Mouse (Mus musculus): Measurements from ENCODE around the gene Gm21866. TPM values are rescaled to one million over a fixed set of nuclear protein-coding genes. Genes with fewer than 3 reads are reported as not detected.
"Not testable (repeated sequence)": the region's sequence is repeated elsewhere in the genome, so short reads cannot be mapped to it uniquely, and the experiment has no call there.

Gm21866 gene
- total RNA-seq (2021) = not detected

DNA sequence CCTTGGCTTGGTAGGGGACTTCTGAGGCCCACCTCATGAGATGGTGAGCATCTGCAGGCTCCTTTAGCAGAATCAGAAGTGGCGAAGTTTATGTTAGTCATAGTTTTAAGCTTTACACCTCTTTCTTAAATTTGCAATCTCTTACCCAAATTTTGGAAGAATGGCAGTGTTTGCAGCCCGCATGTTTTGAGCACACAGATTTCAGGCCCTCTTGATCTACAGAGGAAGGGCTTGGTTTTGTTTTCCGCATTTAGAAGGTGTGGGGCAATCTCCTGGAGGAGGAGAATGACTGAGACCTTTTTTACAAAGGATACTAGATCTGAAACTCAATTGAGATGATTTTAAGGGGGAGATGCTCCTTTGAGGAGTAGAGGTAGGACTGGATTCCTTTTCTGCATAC lies at the start of gene Gm21866:
Gene Gm21866 (minus strand): TSS at position 101 of the 400 bp plus-strand sequence.
- DNase-seq (ENCODE audit: low spot score); intact Hi-C loops (cut with DNase I): not testable (repeated sequence)

DNA sequence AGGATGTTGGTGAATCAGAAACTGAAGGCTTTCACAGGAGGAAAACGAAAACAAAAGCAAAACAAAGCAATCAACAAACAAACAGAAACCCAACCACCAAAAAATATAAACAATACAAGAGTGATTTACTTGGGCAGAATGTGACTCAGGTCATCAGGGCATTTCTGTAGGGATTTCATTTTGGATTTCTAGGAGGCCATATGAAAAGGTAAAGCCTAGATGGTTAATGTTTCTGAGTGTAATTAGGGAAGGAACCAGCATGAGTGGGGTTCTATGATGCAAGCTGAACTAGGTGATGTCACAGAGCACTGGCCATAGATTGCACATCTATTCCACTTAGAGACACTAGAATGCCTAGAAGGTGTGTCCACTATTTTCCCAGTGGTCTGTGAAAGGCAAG lies 28.3 kb upstream of the Gm21866 start, which contains the start of gene Gm20773:
Gene Gm20773 (plus strand): TSS at position 301 of the 400 bp plus-strand sequence.
- DNase-seq (ENCODE audit: low spot score); intact Hi-C loops (cut with DNase I): not testable (repeated sequence)

Other genes with a start within 250 kb of the Gm21866 start
- gene Gm21828, start 241.7 kb downstream of the Gm21866 start, total RNA-seq (2021) = not detected
- not detected for gene Gm21440, start 213.2 kb downstream of the Gm21866 start, total RNA-seq (2021)
- not detected for gene Gm21454, start 213.1 kb downstream of the Gm21866 start, total RNA-seq (2021)
- gene Gm21725, start 116.5 kb downstream of the Gm21866 start, total RNA-seq (2021) = not detected
- not detected for gene Gm20773, start 28.4 kb upstream of the Gm21866 start, total RNA-seq (2021)